Mouse (Mus musculus) forebrain, postnatal 0 days (tissue): ENCODE results near the gene Zfp580. TPM values are rescaled to one million over a fixed set of nuclear protein-coding genes. Genes with fewer than 3 reads are reported as not detected.

ENCODE experiments used
- ATAC-seq: fragments of 200-750 bp; cut with Nextera tagmentation; 2 replicates; pipeline ENCODE4 v1.8.0; 2017; ENCODE audit warnings: mild to moderate bottlenecking, moderate library complexity
- DNase-seq: peaks from one replicate; pipeline ENCODE4 v3.0.0-alpha.2; 2015
- H3K27ac ChIP-seq: fragments of 300-500 bp; sonication (generic); 2 replicates; pipeline ENCODE4 v1.5.1; 2014; ENCODE audit warnings: low read depth, mild to moderate bottlenecking, antibody characterized with exemption, low read length, moderate library complexity, mixed read lengths
- H3K27me3 ChIP-seq: fragments of 300-500 bp; sonication (generic); 2 replicates; pipeline ENCODE4 v1.6.1; 2014; ENCODE audit warnings: mild to moderate bottlenecking, low read length, mixed read lengths; ENCODE audit not compliant: insufficient read depth
- H3K36me3 ChIP-seq: fragments of 300-500 bp; sonication (generic); 2 replicates; pipeline ENCODE4 v1.6.1; 2014; ENCODE audit warnings: mild to moderate bottlenecking, moderate library complexity; ENCODE audit not compliant: insufficient read depth
- H3K4me1 ChIP-seq: fragments of 300-500 bp; sonication (generic); 2 replicates; pipeline ENCODE4 v1.6.1; 2014; ENCODE audit warnings: antibody characterized with exemption; ENCODE audit not compliant: insufficient read depth
- H3K4me2 ChIP-seq: fragments of 300-500 bp; sonication (generic); 2 replicates; pipeline ENCODE4 v1.6.1; 2014; ENCODE audit warnings: low read depth, mild to moderate bottlenecking, moderate library complexity
- H3K4me3 ChIP-seq: fragments of 300-500 bp; sonication (generic); 2 replicates; pipeline ENCODE4 v1.5.1; 2014; ENCODE audit warnings: low read depth, low read length, mixed read lengths
- H3K9ac ChIP-seq: fragments of 300-500 bp; sonication (generic); 2 replicates; pipeline ENCODE4 v1.6.1; 2014; ENCODE audit warnings: mild to moderate bottlenecking
- H3K9me3 ChIP-seq: fragments of 300-500 bp; sonication (generic); 2 replicates; pipeline ENCODE4 v1.6.1; 2016; ENCODE audit warnings: low read length
- CTCF ChIP-seq: sonication (generic); IDR thresholded peaks from 2 replicates; pipeline ENCODE4 v1.5.1; 2016; ENCODE audit warnings: antibody characterized with exemption, control low read depth, low read depth
- WGBS: fragments of 180-500 bp; shearing (Covaris S2); extraction: QIAGEN DNeasy Blood & Tissue Kit; methylation state at CpG from one replicate; pipeline ENCODE4 v1.1.7; 2014; 5-methylcytosine and 5-hydroxymethylcytosine counted together
- polyA plus RNA-seq: library from polyadenylated mRNA; unstranded; fragments of >200 nt; fragmentation: Nextera tagmentation; extraction: Ambion mirVana; gene quantifications from 2 replicates; pipeline ENCODE4 v1.2.1, GENCODE M21; 2015
- total RNA-seq: library from RNA; depleted of rRNA; stranded (reverse); fragments of >200 nt; gene quantifications from 2 replicates; pipeline ENCODE4 v1.2.3, GENCODE M21; 2014

Zfp580 gene
- total and polyA plus RNA-seq, 2 experiments from 2014 or later = 42.1 to 132 TPM

DNA sequence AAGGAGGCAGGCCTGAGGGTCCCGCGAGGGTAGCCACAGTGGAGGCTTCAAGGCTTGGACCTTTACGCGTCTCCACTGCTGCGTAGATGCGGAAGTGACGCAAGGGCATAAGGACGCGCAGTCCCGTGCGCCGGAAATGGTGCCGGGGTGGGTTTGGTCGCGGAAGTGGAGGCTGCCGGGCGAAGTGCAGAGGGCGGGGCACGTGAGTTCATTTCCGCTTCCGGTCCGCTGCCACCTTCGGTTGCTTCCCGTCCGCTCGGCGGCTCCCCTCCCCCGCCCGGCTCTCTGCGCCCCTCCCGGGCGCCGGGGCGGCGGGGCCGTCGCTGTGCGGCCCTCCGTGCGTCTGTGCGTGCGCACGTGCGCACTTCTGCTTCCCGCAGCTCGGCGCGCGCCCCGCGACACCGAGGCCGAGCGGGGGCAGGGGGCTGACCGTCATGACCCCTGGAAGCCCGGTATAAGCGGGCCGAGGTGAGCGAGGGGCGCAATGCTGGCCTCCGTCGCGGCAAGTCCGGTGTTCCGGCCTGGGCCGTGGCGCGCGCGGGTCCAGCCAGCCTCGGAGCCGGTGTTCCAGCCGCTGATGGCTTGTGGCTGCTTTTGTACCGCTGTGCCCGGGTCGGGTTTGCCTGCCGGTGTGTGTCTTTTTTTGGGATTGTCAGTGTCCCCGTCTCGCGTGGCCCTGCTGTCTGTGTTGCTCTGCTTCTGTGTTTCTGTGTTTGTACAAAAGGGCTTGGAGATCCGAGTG, 28.8 kb downstream of the Zfp580 start, which contains the start of gene Epn1:
TSS of gene Epn1 (plus strand) at position 226 of the 742 bp plus-strand sequence.
- Histone ChIP-seq H3K36me3 (peaks cover 30% of the 10 kb centered on the region), H3K9me3 (no peaks in the 10 kb centered on the region)
- WGBS = under 1% methylated on average over 61 of the region's 81 CpGs

DNA sequence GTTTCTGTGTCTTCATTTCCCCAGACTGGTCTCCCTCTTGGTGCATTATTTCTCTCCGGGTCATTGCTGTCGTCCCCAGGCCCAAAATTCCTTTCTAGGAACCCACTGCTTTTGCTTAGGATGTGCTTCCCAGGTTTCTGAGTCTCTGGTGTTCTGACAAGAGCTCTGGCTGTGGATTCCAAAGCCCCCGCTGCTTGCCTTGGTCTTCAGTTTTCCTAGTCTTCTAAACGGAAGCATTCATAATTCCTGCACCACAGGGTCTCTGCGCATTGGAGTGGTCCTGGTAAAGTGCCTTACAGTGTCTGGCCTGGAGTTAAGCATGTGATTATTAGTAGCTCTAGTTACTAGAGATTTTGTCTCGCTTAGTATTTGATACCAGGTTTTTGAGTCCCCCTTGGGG, 29.5 kb downstream of the Zfp580 start:
- Histone ChIP-seq H3K9ac (peak overlapping the region; percentile 92), H3K4me1 (0 out of 2 replicates have a peak, but pooled peaks cover 8% of the 10 kb centered on the region), H3K4me2 (peak overlapping the region; percentile 80), H3K9me3 (no peaks in the 10 kb centered on the region), H3K27ac (peak overlapping the region; percentile 84), H3K4me3 (peak overlapping the region; percentile 84), H3K36me3 (peaks cover 29% of the 10 kb centered on the region), H3K27me3 (no peaks in the 10 kb centered on the region)
- DNase-seq (peak; percentile 14), ATAC-seq (no peak)
- WGBS = 18% methylated on average over 6 of the region's 6 CpGs
- TF ChIP-seq CTCF = no peak

More for the DNA sequence above, 28.8 kb downstream of the Zfp580 start, which contains the start of gene Epn1:
- DNase-seq = peak; percentile 98
- no peak for TF ChIP-seq CTCF
- Histone ChIP-seq H3K4me1 (0 out of 2 replicates have a peak, but pooled peaks cover 8% of the 10 kb centered on the region), H3K27me3 (no peaks in the 10 kb centered on the region), H3K27ac (peak within 1 kb of the TSS; percentile 84), H3K9ac (peak within 1 kb of the TSS; percentile 92), H3K4me3 (peak within 1 kb of the TSS; percentile 84), H3K4me2 (peak within 1 kb of the TSS; percentile 80)
- ATAC-seq = peak; percentile 99

DNA sequence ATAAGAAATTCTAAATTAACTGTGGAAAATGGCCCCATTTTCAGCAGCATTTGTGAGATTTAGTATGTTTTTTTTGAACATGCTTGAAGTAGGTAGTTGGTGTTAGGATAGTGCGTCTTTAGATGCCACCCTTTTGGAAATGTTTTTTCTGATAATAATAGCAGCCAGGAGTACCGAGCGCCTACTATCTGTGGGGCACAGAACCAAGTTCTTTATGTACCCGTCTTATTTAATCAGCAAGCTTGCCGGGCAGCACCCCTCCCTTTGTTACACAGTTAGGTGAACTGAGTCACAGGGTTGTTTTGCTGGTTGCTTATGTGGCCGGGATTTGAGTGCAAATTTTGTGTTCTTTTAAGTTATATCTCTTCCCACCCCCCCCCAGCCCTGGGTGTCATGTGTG, 29.9 kb downstream of the Zfp580 start:
- no peak for TF ChIP-seq CTCF
- H3K36me3 ChIP-seq = peaks cover 30% of the 10 kb centered on the region
- H3K9me3 ChIP-seq = no peaks in the 10 kb centered on the region
- peak overlapping the region; percentile 84 for H3K4me3 ChIP-seq
- no peaks in the 10 kb centered on the region for H3K27me3 ChIP-seq
- ATAC-seq = no peak
- H3K9ac ChIP-seq = peak overlapping the region; percentile 92
- 0 out of 2 replicates have a peak, but pooled peaks cover 8% of the 10 kb centered on the region for H3K4me1 ChIP-seq
- 72% methylated on average over 6 of the region's 6 CpGs for WGBS
- H3K4me2 ChIP-seq = peak overlapping the region; percentile 80
- no peak for DNase-seq
- no peak overlapping the region for H3K27ac ChIP-seq

DNA sequence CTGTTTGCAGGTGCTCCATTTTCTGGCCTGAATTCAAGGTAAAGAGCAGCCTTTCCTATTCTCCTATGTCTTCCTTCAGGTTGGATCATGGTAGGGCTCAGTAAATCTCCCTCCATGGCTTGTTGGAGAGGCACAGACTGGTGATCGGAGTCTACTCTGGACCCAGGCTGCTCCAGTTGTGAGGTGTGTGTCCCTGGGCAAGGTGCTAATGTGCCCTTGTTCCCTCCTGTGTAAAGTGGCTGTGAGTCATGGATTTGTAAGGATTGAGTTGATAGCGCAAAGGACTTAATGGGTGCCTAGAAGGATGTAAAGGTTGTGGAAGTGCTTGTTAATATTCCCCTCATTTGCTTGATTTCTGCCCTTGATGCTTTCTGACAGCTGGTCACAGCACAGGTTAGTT, 30.6 kb downstream of the Zfp580 start:
- H3K4me3 ChIP-seq = no peak overlapping the region
- H3K4me2 ChIP-seq = no peak overlapping the region
- 0 out of 2 replicates have a peak, but pooled peaks cover 8% of the 10 kb centered on the region for H3K4me1 ChIP-seq
- TF ChIP-seq CTCF = no peak
- H3K9ac ChIP-seq = no peak overlapping the region
- peaks cover 26% of the 10 kb centered on the region for H3K36me3 ChIP-seq
- ATAC-seq (no peak), DNase-seq (no peak)
- WGBS = 99% methylated on average over 2 of the region's 2 CpGs
- no peaks in the 10 kb centered on the region for H3K27me3 ChIP-seq
- H3K9me3 ChIP-seq = no peaks in the 10 kb centered on the region
- no peak overlapping the region for H3K27ac ChIP-seq

DNA sequence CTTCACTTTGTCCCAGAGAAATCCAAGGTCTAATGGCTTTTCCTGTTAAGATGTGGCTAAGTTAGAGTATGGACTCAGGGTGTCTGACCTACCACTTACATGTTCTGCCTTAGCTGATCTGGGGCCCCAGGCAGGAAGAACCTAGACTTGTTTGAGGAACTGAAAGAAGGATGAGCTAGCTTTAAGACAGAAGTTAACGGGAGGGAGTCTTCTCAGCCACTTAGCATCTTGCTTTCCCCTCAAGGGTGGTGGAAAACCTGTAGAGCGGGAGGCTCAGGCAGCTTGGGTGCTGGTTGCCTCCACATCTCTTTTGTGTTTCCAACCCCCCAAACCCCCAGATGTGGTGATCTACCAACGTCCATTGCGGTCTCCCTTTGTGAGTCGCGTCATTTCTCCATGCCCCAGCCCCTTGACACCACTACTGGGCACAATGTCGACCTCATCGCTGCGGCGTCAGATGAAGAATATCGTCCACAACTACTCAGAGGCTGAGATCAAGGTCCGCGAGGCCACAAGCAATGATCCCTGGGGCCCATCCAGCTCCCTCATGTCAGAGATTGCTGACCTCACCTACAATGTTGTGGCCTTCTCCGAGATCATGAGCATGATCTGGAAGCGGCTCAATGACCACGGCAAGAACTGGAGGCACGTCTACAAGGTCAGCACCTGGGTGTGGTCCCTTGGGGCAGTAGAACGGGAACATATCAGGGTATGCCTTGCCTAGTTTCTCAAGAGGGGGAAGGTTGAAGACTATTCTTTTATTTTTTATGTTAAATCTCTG, 32.2 kb downstream of the Zfp580 start:
- ATAC-seq (no peak), DNase-seq (no peak)
- 93% methylated on average over 18 of the region's 18 CpGs for WGBS
- Histone ChIP-seq H3K27ac (no peak overlapping the region), H3K4me3 (no peak overlapping the region), H3K9me3 (no peaks in the 10 kb centered on the region), H3K36me3 (peaks cover 22% of the 10 kb centered on the region), H3K4me1 (0 out of 2 replicates have a peak, but pooled peaks cover 8% of the 10 kb centered on the region), H3K9ac (no peak overlapping the region), H3K4me2 (no peak overlapping the region), H3K27me3 (no peaks in the 10 kb centered on the region)
- TF ChIP-seq CTCF = no peak

DNA sequence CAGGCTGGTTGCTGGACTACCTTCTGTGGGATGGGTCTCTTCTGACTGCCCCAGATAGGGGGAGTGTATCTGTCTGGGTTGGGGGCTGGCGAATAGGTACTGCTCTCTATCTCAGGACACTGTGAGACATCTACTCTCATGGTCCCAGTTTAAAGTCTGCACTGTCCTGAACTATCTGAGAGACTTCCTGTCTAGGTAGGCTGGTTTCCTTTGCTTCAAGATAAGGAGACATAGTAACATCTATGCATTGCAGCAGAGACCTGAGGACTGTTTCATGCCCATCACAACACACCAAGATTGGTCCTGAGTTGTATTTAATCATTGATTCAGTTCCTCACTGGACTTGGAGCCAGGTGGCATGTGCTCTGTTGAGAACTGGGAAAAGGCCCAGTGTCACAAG, 34.2 kb downstream of the Zfp580 start:
- no peak for DNase-seq
- H3K9me3 ChIP-seq = no peaks in the 10 kb centered on the region
- H3K4me3 ChIP-seq = no peak overlapping the region
- 0 out of 2 replicates have a peak, but pooled peaks cover 8% of the 10 kb centered on the region for H3K4me1 ChIP-seq
- ATAC-seq = no peak
- no peak overlapping the region for H3K4me2 ChIP-seq
- no peaks in the 10 kb centered on the region for H3K27me3 ChIP-seq
- no peak for TF ChIP-seq CTCF
- H3K36me3 ChIP-seq = peaks cover 29% of the 10 kb centered on the region
- WGBS = 90% methylated on average over 1 of the region's 1 CpGs
- no peak overlapping the region for H3K27ac ChIP-seq
- H3K9ac ChIP-seq = no peak overlapping the region
